Mouse (Mus musculus) central nervous system, embryonic 14 days (tissue): ENCODE measurements around the gene Pam. TPM values are rescaled to one million over a fixed set of nuclear protein-coding genes. Genes with fewer than 3 reads are reported as not detected.

Experiments used
- polyA plus RNA-seq: library from polyadenylated mRNA; depleted of rRNA; stranded (reverse); fragments of >200 nt; gene quantifications from 2 replicates; pipeline ENCODE4 v1.2.3, GENCODE M21; 2012; rRNA removed

The Pam gene
- 39.7 and 41.6 TPM in 2 replicates for polyA plus RNA-seq

GRCm38 (mm10) chr1:98095246-98095990 lies at the start of gene Pam:
Gene Pam (minus strand): TSS chr1:98095646.

GRCm38 (mm10) chr1:97769904-97770753 lies 325.3 kb downstream of the Pam start, which contains the start of the genes Gin1 and Ppip5k2:
Gene Gin1 (plus strand): TSS chr1:97770172.
Gene Ppip5k2 (minus strand): TSS chr1:97770411.

